Mouse (Mus musculus): Measurements from ENCODE around the gene Gm42957.
"Not testable (repeated sequence)": the region's sequence is repeated elsewhere in the genome, so short reads cannot be mapped to it uniquely, and the experiment has no call there.

Gm42957 gene

GRCm38 (mm10) chr3:96675171-96675570 is 39.9 kb downstream of the Gm42957 start:
- no peak for DNase-seq (ENCODE audit: low read depth, low spot score)

DNA sequence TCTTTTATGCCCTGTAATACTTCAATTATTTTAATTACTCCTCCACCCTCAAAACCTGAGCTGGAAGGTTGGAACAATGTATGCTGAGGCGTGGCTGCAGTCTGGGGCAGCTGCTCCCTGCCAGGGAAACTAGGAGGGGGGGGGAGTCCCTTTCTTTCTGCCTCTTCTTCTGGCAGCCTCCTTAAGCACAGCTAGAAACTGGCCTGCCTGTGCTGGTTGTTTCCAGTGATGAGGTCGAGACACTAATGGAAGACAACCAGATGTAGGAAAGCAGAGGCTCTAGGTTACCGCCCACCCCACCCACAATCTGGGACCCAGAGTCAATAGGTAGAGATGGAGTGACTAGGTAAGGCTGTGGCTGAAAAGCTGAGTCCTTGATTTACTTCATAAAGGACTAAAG is 40.4 kb downstream of the Gm42957 start:
- no peak for DNase-seq (ENCODE audit: low read depth, low spot score)

DNA sequence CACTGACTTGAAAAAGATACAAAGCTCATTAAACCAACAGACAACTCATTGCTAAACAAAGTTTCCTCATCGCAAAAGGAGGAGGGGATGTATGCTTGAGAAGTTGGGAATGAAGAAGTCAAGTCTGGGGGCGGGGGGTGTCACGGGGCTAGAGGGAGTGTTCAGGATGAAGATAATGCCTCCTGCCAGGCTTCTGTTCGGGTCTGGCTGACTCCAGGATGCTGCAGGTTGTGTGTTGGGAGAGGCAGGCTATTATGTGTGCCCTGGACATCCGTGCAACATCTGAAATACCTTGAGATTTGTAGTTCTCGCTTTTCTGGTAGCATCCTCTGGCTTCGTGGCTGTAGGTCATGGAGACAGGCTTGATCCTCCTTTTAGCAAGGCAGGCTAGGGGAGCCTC is 43.2 kb downstream of the Gm42957 start:
- no peak for DNase-seq (ENCODE audit: low read depth, low spot score)

- no peak for DNase-seq (ENCODE audit: low read depth, low spot score)
These were observed 43.9 kb downstream of the Gm42957 start for GRCm38 (mm10) chr3:96679159-96679674.

GRCm38 (mm10) chr3:96680269-96680956 is 45.1 kb downstream of the Gm42957 start:
- no peak for DNase-seq (ENCODE audit: low read depth, low spot score)

- DNase-seq (ENCODE audit: low read depth, low spot score), result no peak
These were observed 48.2 kb downstream of the Gm42957 start for GRCm38 (mm10) chr3:96683496-96683895.

GRCm38 (mm10) chr3:96684151-96684821 is 49.0 kb downstream of the Gm42957 start:
- no peak for DNase-seq (ENCODE audit: low read depth, low spot score)

DNA sequence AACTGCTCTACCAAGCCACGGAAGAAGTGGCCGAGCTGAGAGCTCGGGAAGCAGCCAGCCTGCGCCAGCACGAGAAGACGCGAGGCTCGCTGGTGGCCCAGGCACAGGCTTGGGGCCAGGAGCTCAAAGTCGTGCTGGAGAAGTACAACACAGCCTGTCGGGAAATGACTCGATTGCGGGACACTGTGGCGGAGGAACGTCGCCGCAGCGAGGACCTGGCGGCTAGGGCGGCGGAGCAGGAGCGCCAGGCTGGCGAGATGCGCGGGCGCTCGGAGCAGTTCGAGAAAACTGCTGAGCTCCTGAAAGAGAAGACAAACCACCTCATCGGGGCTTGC is 49.5 kb downstream of the Gm42957 start:
- DNase-seq (ENCODE audit: low read depth, low spot score), result no peak

GRCm38 (mm10) chr3:96686057-96686456 is 50.8 kb downstream of the Gm42957 start:
- DNase-seq (ENCODE audit: low read depth, low spot score), result not testable (repeated sequence)

GRCm38 (mm10) chr3:96688854-96689253 is 53.6 kb downstream of the Gm42957 start:
- DNase-seq (ENCODE audit: low read depth, low spot score), result no peak

GRCm38 (mm10) chr3:96690298-96690697 is 55.0 kb downstream of the Gm42957 start:
- no peak for DNase-seq (ENCODE audit: low read depth, low spot score)

DNA sequence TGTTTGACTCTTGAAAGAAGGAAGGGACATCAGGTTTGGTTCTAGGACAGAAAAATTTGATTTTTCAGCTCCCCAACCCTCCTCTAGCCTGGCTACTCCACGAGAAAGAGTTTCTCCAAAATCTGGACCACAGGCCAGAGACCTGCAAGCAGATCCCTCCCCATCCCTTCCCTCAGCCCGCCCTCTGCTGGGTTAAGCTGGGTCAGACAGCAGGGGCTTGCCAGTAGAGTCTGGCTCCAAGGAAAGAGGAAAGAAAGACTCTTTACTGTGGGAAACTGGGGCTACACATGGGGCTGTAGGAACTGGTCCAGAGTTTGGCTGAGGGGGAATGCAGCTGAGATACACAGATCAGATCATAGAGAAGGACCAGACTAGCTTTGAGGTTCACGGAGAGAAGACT is 57.2 kb downstream of the Gm42957 start:
- DNase-seq (ENCODE audit: low read depth, low spot score), result no peak

GRCm38 (mm10) chr3:96693579-96693978 is 58.3 kb downstream of the Gm42957 start:
- DNase-seq (ENCODE audit: low read depth, low spot score), result no peak

- DNase-seq (ENCODE audit: low read depth, low spot score), result peak; percentile 71
These were observed 61.0 kb downstream of the Gm42957 start, which contains the start of gene Pias3 for GRCm38 (mm10) chr3:96696198-96696765. Gene Pias3 (plus strand): TSS chr3:96696384.

DNA sequence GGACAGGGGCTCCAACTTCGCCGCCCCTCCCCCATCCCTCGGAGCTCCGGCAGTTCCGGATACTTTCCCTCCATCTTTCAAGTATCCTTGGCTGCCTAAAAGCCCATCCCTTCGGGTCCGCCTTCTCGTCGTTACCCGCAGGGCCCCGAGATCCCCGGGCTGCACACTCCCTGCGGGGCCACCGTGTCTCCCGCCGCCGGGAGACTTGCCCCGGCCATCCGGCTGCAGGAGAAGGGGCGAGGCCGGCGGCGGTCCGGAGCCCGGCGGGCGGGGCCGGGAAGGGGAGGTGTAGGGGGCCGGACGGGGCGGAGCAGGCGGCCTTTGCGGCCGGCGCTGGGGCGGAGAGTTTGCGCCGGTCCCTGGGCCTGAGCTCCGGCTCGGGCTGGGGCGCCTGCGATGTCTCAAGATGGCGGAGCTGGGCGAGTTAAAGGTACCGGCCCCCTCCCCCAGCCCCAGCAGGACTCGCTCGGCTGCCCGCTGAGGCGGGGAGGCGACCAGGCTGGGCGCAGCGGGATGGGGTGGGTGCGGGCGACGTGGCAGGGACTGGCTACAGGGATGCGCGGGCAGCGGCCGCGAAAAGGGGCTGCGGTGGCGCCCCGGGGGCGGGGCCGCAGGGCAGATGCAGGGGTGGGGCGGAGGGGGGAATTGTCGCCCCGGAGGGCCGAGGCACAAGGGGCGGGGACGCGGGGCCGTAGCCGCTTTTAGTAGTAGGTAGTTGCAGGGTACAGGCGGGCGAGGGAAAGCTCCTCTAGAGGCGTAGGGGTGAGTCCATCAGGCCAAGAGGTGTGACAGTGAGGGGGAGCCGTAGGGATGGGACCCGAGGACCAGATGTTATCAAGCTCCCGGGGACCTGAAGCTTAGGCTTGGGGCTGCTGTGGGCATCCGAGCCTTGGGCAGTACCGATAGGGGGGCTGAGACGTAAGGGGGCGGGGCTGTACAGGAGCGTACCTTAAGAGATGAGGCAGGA is 61.8 kb downstream of the Gm42957 start:
- DNase-seq (ENCODE audit: low read depth, low spot score), result peak; percentile 86

- no peak for DNase-seq (ENCODE audit: low read depth, low spot score)
These were observed 63.9 kb downstream of the Gm42957 start for GRCm38 (mm10) chr3:96698993-96699690.

- DNase-seq (ENCODE audit: low read depth, low spot score), result peak; percentile 36
These were observed 65.1 kb downstream of the Gm42957 start for GRCm38 (mm10) chr3:96700376-96700775.

GRCm38 (mm10) chr3:96701003-96701402 is 65.7 kb downstream of the Gm42957 start:
- no peak for DNase-seq (ENCODE audit: low read depth, low spot score)

Data from embryo, embryonic 11.5 days (tissue).